Mouse (Mus musculus) cortical plate, adult 2 months (tissue): ENCODE results near the gene Siglech. TPM values are rescaled to one million over a fixed set of nuclear protein-coding genes. Genes with fewer than 3 reads are reported as not detected.

Source experiments
- H3K27ac ChIP-seq: fragments of 200-500 bp; 2 replicates; pipeline ENCODE4 v1.5.1; 2012; ENCODE audit warnings: low read length, control low read depth, inconsistent platforms; ENCODE audit not compliant: insufficient read depth
- H3K4me1 ChIP-seq: fragments of 200-500 bp; 2 replicates; pipeline ENCODE4 v1.6.1; 2011; ENCODE audit warnings: low read length; ENCODE audit not compliant: control insufficient read depth, insufficient read depth
- H3K4me3 ChIP-seq: fragments of 200-500 bp; 2 replicates; pipeline ENCODE4 v1.5.1; 2011; ENCODE audit warnings: mild to moderate bottlenecking, low read length, control low read depth; ENCODE audit not compliant: insufficient read depth
- CTCF ChIP-seq: fragments of 200-500 bp; IDR thresholded peaks from 2 replicates; pipeline ENCODE4 v1.5.1; 2011; ENCODE audit warnings: mild to moderate bottlenecking, control low read depth, low read length; ENCODE audit not compliant: insufficient read depth; ENCODE audit errors: extremely low read depth
- POLR2A ChIP-seq: fragments of 200-500 bp; IDR thresholded peaks from 2 replicates; pipeline ENCODE4 v1.6.1; 2011; ENCODE audit warnings: mild to moderate bottlenecking, low read length, control low read depth; ENCODE audit not compliant: insufficient read depth; ENCODE audit errors: extremely low read depth
- polyA plus RNA-seq: library from polyadenylated mRNA; depleted of rRNA; stranded (reverse); fragments of >200 nt; gene quantifications from 2 replicates; pipeline ENCODE4 v1.2.3, GENCODE M21; 2012; rRNA removed

Gene Siglech
- polyA plus RNA-seq: 33.7 and 34.8 TPM in 2 replicates

GRCm38 (mm10) chr7:55767926-55768325 is at the start of gene Siglech:
TSS of gene Siglech (plus strand) at chr7:55768178.
- Histone ChIP-seq H3K27ac (peak within 1 kb of the TSS; percentile 64), H3K4me1 (no peaks in the 10 kb centered on the region), H3K4me3 (peak within 1 kb of the TSS; percentile 1; the same call in 1 of the 2 replicates)
- TF ChIP-seq CTCF: no peak
- TF ChIP-seq POLR2A: no peak

GRCm38 (mm10) chr7:55722673-55723072 is 45.3 kb upstream of the Siglech start:
- no peak for TF ChIP-seq POLR2A
- H3K4me1 ChIP-seq: no peaks in the 10 kb centered on the region
- H3K27ac ChIP-seq: no peak overlapping the region
- no peak overlapping the region for H3K4me3 ChIP-seq

GRCm38 (mm10) chr7:55728903-55729302 is 39.1 kb upstream of the Siglech start:
- no peak for TF ChIP-seq CTCF
- TF ChIP-seq POLR2A: no peak
- Histone ChIP-seq H3K4me1 (no peaks in the 10 kb centered on the region), H3K4me3 (no peak overlapping the region), H3K27ac (no peak overlapping the region)

GRCm38 (mm10) chr7:55734483-55734882 is 33.5 kb upstream of the Siglech start:
- H3K4me3 ChIP-seq: no peak overlapping the region
- H3K4me1 ChIP-seq: no peaks in the 10 kb centered on the region
- TF ChIP-seq POLR2A (no peak), CTCF (no peak)
- no peak overlapping the region for H3K27ac ChIP-seq

GRCm38 (mm10) chr7:55737125-55737912 is 30.7 kb upstream of the Siglech start:
- no peak for TF ChIP-seq POLR2A
- TF ChIP-seq CTCF: peak; percentile 68
- Histone ChIP-seq H3K4me3 (no peak overlapping the region), H3K4me1 (no peaks in the 10 kb centered on the region), H3K27ac (no peak overlapping the region)

- Histone ChIP-seq H3K4me1 (peaks cover 2% of the 10 kb centered on the region; the same call in 1 of the 2 replicates), H3K27ac (no peak overlapping the region), H3K4me3 (no peak overlapping the region)
- TF ChIP-seq POLR2A (no peak), CTCF (no peak)
Measured at GRCm38 (mm10) chr7:55743614-55744267, 24.2 kb upstream of the Siglech start.

GRCm38 (mm10) chr7:55744566-55745220 is 23.3 kb upstream of the Siglech start:
- no peak for TF ChIP-seq POLR2A
- TF ChIP-seq CTCF: no peak
- no peak overlapping the region for H3K27ac ChIP-seq
- no peak overlapping the region for H3K4me3 ChIP-seq
- peaks cover 2% of the 10 kb centered on the region; the same call in 1 of the 2 replicates for H3K4me1 ChIP-seq

GRCm38 (mm10) chr7:55750841-55751240 is 17.1 kb upstream of the Siglech start:
- no peak overlapping the region for H3K27ac ChIP-seq
- no peak overlapping the region for H3K4me3 ChIP-seq
- H3K4me1 ChIP-seq: no peaks in the 10 kb centered on the region
- TF ChIP-seq CTCF: no peak
- TF ChIP-seq POLR2A: no peak

GRCm38 (mm10) chr7:55759346-55759745 is 8.6 kb upstream of the Siglech start:
- TF ChIP-seq CTCF (no peak), POLR2A (no peak)
- Histone ChIP-seq H3K4me1 (no peaks in the 10 kb centered on the region; the same call in 1 of the 2 replicates), H3K4me3 (no peak overlapping the region), H3K27ac (no peak overlapping the region)
